Mouse (Mus musculus) testis, postnatal 10 days (tissue): ENCODE measurements around the gene Wbp1.

Source experiments
- DNase-seq: peaks from one replicate; pipeline ENCODE4 v3.0.0; 2021; ENCODE audit warnings: low spot score

Gene Wbp1

GRCm38 (mm10) chr6:83084477-83084876 lies 36.9 kb downstream of the Wbp1 start:
- no peak for DNase-seq

GRCm38 (mm10) chr6:83083497-83083896 lies 37.9 kb downstream of the Wbp1 start:
- DNase-seq = no peak

DNA sequence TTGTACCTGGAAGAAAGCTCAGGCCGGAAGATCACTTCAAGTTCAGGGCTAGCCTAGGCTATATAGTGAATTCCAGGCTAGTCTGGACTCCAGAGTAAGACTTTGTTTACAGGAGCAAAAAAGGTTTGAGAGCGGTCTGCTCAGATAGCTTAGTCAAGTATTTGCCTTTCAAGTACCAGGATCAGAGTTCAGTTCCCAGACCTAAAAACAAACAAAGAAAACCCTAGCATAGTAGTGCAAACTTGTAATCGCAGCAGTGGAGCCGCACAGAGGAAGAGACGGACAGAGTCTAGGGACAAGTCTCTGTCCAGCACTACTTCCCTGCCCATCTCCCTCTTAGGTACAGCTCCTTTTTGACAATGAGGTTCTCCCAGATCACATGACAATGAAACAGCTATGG lies 41.1 kb downstream of the Wbp1 start:
- DNase-seq = no peak

DNA sequence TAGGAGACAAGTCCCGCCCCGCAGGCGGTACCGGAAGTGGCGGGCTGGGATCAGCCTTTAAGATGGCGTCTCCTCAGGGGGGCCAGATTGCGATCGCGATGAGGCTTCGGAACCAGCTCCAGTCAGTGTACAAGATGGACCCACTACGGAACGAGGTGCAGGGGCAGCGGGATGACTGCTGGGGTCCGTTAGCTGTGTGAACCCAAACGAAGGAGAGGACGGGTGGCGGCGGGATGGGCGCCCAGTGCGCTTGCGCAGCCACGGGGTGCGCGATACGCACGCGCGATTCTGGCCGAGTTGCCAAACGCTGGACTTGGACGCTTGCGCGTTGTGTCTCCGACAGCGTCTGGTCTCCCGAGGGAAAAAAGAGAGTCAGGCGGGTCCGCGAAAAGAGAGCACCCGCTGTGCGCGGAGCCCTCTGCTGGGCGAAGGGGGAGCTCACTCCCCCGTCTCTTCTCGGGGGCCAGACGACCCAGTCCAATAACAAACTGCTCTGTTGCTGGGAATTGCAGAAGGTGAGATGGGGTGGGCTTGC lies 43.0 kb downstream of the Wbp1 start:
- DNase-seq = peak; percentile 100

- DNase-seq = peak; percentile 64
Observed at GRCm38 (mm10) chr6:83077630-83078323, 43.6 kb downstream of the Wbp1 start, which contains the start of gene Pcgf1. TSS of gene Pcgf1 (plus strand) at chr6:83077869.

DNA sequence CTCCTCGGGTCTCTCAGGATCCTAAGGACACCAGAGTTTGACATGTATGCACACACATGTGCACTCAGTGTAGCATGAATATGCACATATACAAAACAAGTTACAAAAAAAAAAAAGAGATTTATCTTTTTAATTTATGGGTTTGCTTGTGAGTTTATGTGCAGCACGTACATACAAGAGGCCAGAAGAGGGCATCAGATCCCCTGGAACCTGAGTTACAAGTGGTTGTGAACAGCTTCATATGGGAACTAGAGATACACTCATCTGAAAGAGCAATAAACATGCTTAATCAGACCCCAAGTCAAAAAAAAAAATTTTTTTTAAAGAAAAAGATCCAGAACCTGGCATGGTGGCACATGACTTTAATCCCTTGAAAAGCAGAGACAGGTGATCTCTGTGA lies 46.4 kb downstream of the Wbp1 start:
- DNase-seq = no peak

DNA sequence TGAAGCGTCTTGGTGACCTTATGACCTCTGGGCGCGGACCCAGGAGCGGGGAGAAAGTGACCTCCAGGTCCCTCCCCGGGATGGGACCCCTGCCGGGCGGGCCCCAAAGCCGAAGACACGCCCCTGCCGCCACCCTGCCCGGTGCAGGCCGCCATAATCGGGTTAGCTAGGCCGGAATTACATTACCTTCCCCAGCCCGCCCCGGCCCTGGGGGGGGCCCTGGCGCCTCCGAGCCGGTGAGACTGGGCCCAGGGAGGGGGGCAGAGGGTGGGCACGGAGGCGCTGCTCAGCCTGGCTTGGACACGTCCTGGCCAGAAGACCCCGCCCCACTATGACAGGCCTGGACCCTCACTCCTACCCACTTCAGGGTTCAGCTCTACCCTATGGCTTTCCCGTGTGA lies 50.1 kb downstream of the Wbp1 start:
- peak; percentile 69 for DNase-seq

- no peak for DNase-seq
Observed at GRCm38 (mm10) chr6:83070311-83071219, 50.8 kb downstream of the Wbp1 start.

- DNase-seq = no peak
Observed at GRCm38 (mm10) chr6:83070247-83070310, 51.3 kb downstream of the Wbp1 start, which contains the start of gene Tlx2. TSS of gene Tlx2 (minus strand) at chr6:83070293.

- DNase-seq = no peak
Observed at GRCm38 (mm10) chr6:83069488-83070246, 51.7 kb downstream of the Wbp1 start.
